In the genomic region with DNA sequence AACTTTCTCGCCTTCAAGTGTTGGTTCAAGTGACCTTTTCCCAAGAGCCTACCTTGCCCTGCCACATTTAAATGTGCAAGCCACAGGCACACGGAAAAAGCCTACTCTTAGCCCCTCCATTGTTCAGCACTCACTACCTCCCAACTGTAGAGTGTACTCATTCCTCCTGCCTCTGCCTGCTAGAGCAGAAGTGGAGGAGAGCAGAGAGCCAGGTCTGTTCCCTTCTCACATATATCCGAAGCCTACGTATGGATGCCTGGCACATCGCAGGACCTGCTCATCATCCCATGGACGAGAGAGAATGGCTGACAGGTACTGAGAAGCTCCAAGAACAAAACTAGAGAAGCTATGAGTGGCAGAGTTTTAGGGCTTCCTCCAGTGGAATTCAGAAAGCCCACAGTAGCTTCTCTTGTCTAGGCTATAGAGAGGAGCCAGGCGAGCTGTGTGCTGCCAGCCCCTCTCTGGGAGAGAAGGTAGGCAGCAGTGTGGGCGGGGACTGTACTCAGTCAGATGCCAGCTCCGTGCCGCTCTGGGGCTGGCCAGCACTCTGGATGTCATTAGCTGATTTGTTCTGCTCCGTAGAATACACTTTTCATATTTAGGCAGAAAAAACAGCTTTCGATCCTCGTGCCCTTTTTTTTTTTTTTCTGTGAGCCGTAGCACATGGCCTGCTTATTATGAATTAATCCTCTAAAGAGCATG, we compare ENCODE assay signal across 8 mouse cellular contexts.
A peak's percentile ranks its signal among the peaks of the same experiment; 100 is the strongest.
DNase-seq lines count a peak whose midpoint lies in the region; ATAC-seq lines count a peak whose summit lies in the region.

No protein-coding gene starts in this region.

- peak overlapping the region; percentile 67 for H3K27ac ChIP-seq in midbrain, embryonic 13.5 days
- H3K27ac ChIP-seq in midbrain, embryonic 10.5 days (replicated peaks) = no peak overlapping the region
- no peak overlapping the region for H3K27ac ChIP-seq in forebrain, embryonic 12.5 days
- no peak overlapping the region for H3K27ac ChIP-seq in liver, embryonic 12.5 days

- no peak overlapping the region for H3K4me3 ChIP-seq in midbrain, embryonic 13.5 days (replicated peaks)
- H3K4me3 ChIP-seq in midbrain, embryonic 10.5 days = no peak overlapping the region
- H3K4me3 ChIP-seq in forebrain, embryonic 12.5 days (replicated peaks) = no peak overlapping the region
- no peak overlapping the region for H3K4me3 ChIP-seq in liver, embryonic 12.5 days

- no peaks in the 10 kb centered on the region for H3K9me3 ChIP-seq in midbrain, embryonic 13.5 days
- no peaks in the 10 kb centered on the region for H3K9me3 ChIP-seq in midbrain, embryonic 10.5 days (replicated peaks)
- no peaks in the 10 kb centered on the region for H3K9me3 ChIP-seq in forebrain, embryonic 12.5 days
- no peaks in the 10 kb centered on the region for H3K9me3 ChIP-seq in liver, embryonic 12.5 days (replicated peaks)

- ATAC-seq in midbrain, embryonic 13.5 days = peak; percentile 84
- ATAC-seq in forebrain, embryonic 12.5 days (ENCODE audit: low FRiP score) = peak; percentile 89; the same call in 1 of the 2 replicates
- ATAC-seq in liver, embryonic 12.5 days = no peak

- H3K4me2 ChIP-seq in midbrain, embryonic 13.5 days (replicated peaks) = peak overlapping the region; percentile 16; the same call in 1 of the 2 replicates
- H3K4me2 ChIP-seq in forebrain, embryonic 12.5 days = peak overlapping the region; percentile 17
- H3K4me2 ChIP-seq in liver, embryonic 12.5 days = no peak overlapping the region

- no peak for DNase-seq in midbrain, embryonic 10.5 days (ENCODE audit: low spot score)
- peak; percentile 69 to 89 for DNase-seq in layer of hippocampus, postnatal 14 days (ENCODE audit: low spot score in 2 of 2)
- peak; percentile 71 for DNase-seq in right cerebral cortex, postnatal 10 days (ENCODE audit: low spot score in 2 of 2)
- DNase-seq in urinary bladder, postnatal 4 days (ENCODE audit: low spot score in 2 of 2) = no peak
- DNase-seq in T-cell, adult 2 months (ENCODE audit: low spot score) = no peak

- 42% methylated on average over 14 of the region's 14 CpGs for WGBS in midbrain, embryonic 13.5 days
- WGBS in midbrain, embryonic 10.5 days = 67% methylated on average over 14 of the region's 14 CpGs
- WGBS in forebrain, embryonic 12.5 days = 38% methylated on average over 14 of the region's 14 CpGs
- 67% methylated on average over 14 of the region's 14 CpGs for WGBS in liver, embryonic 12.5 days (ENCODE audit: insufficient replicate concordance)

- no peak overlapping the region for H3K9ac ChIP-seq in midbrain, embryonic 13.5 days (replicated peaks)
- H3K9ac ChIP-seq in forebrain, embryonic 12.5 days = no peak overlapping the region
- no peak overlapping the region for H3K9ac ChIP-seq in liver, embryonic 12.5 days

- no peaks in the 10 kb centered on the region for H3K36me3 ChIP-seq in midbrain, embryonic 13.5 days
- H3K36me3 ChIP-seq in midbrain, embryonic 10.5 days = no peaks in the 10 kb centered on the region
- H3K36me3 ChIP-seq in forebrain, embryonic 12.5 days (replicated peaks) = no peaks in the 10 kb centered on the region
- no peaks in the 10 kb centered on the region for H3K36me3 ChIP-seq in liver, embryonic 12.5 days

- H3K4me1 ChIP-seq in midbrain, embryonic 13.5 days (replicated peaks) = peaks cover 48% of the 10 kb centered on the region
- peaks cover 50% of the 10 kb centered on the region for H3K4me1 ChIP-seq in midbrain, embryonic 10.5 days
- H3K4me1 ChIP-seq in forebrain, embryonic 12.5 days = peaks cover 36% of the 10 kb centered on the region
- H3K4me1 ChIP-seq in liver, embryonic 12.5 days = peaks cover 12% of the 10 kb centered on the region

- peaks cover 23% of the 10 kb centered on the region for H3K27me3 ChIP-seq in midbrain, embryonic 13.5 days
- peaks cover 77% of the 10 kb centered on the region for H3K27me3 ChIP-seq in midbrain, embryonic 10.5 days (ENCODE audit: low read depth, poor library complexity, severe bottlenecking)
- H3K27me3 ChIP-seq in forebrain, embryonic 12.5 days = peaks cover 26% of the 10 kb centered on the region
- H3K27me3 ChIP-seq in liver, embryonic 12.5 days (replicated peaks) = peaks cover 10% of the 10 kb centered on the region

Comparison
In these comparisons a context has a peak if more than half of its experiments do, and no peak if none do; other contexts are left out.
1. DNase-seq: peak in layer of hippocampus, postnatal 14 days (2 of 2) and right cerebral cortex, postnatal 10 days (2 of 2); none in midbrain, embryonic 10.5 days (single experiment), urinary bladder, postnatal 4 days (0 of 2) and T-cell, adult 2 months (single experiment).